13 mouse cellular contexts compared by ENCODE assay signal in genomic region chr1:162220891-162221290, GRCm38 (mm10).
DNase-seq lines count a peak whose midpoint lies in the region; ATAC-seq and TF ChIP-seq lines count a peak whose summit lies in the region.
"Had no signal": no experiment of that assay in that cellular context is flagged by ENCODE, and none has a peak within 500 bp of the region (broad histone marks: within the 10 kb centered on the region; RNA-seq: fewer than 3 reads in every experiment).

No protein-coding gene starts in this region.

- DNase-seq in heart, postnatal 4 days = no peak
- peak; percentile 37 for DNase-seq in lung, embryonic 14.5 days
- DNase-seq in lung, adult 18-20 months = no peak
- no peak for DNase-seq in urinary bladder, postnatal 10 days (ENCODE audit: low spot score)
- DNase-seq in spleen, adult 18-20 months = no peak
- DNase-seq: cerebellum, adult 9-11 months; kidney, adult 2 months; lung, postnatal 14 days had no signal

- no peaks in the 10 kb centered on the region for H3K9me3 ChIP-seq in heart, embryonic 13.5 days
- H3K9me3 ChIP-seq in lung, embryonic 14.5 days (ENCODE audit: low read depth, low read length) = no peaks in the 10 kb centered on the region
- no peaks in the 10 kb centered on the region for H3K9me3 ChIP-seq in stomach, embryonic 15.5 days

- peak overlapping the region; percentile 56 for H3K4me3 ChIP-seq in heart, embryonic 13.5 days
- H3K4me3 ChIP-seq in lung, embryonic 14.5 days (ENCODE audit: low read depth, low read length) = peak overlapping the region; percentile 60
- peak overlapping the region; percentile 71 for H3K4me3 ChIP-seq in embryonic fibroblast, embryonic 13.5 days (ENCODE audit: insufficient read depth, low read length)
- H3K4me3 ChIP-seq in stomach, embryonic 15.5 days (replicated peaks) = peak overlapping the region; percentile 32
- H3K4me3 ChIP-seq: erythroblast, embryonic 14.5 days had no signal

- no peak for ATAC-seq in heart, embryonic 13.5 days (ENCODE audit: extremely low read depth, insufficient number of reproducible peaks, low FRiP score, low TSS enrichment)
- ATAC-seq in lung, embryonic 14.5 days (ENCODE audit: insufficient read depth) = no peak
- ATAC-seq in stomach, embryonic 15.5 days (ENCODE audit: insufficient read depth, low FRiP score, low read depth) = no peak
- ATAC-seq: CD4-positive, CD25-positive, alpha-beta regulatory T cell, adult 4 months had no signal

- no peak for TF ChIP-seq CTCF in lung, embryonic 14.5 days (IDR thresholded peaks at IDR 0.05; ENCODE audit: low read depth)
- no peak for TF ChIP-seq CTCF in embryonic fibroblast, embryonic 13.5 days (IDR thresholded peaks at IDR 0.05; ENCODE audit: borderline replicate concordance, insufficient read depth, low read length)

- TF ChIP-seq POLR2A in embryonic fibroblast, embryonic 13.5 days (IDR thresholded peaks at IDR 0.05; ENCODE audit: low read depth, low read length) = peak; percentile 58; the same call in 1 of the 2 replicates

- H3K4me1 ChIP-seq in heart, embryonic 13.5 days = peaks cover 41% of the 10 kb centered on the region
- peaks cover 11% of the 10 kb centered on the region for H3K4me1 ChIP-seq in lung, embryonic 14.5 days (ENCODE audit: insufficient read depth)
- peaks cover 6% of the 10 kb centered on the region for H3K4me1 ChIP-seq in embryonic fibroblast, embryonic 13.5 days (ENCODE audit: control insufficient read depth, insufficient read depth, low read length)
- H3K4me1 ChIP-seq in stomach, embryonic 15.5 days = peaks cover 6% of the 10 kb centered on the region

- no peaks in the 10 kb centered on the region for H3K27me3 ChIP-seq in heart, embryonic 13.5 days (replicated peaks)
- no peaks in the 10 kb centered on the region for H3K27me3 ChIP-seq in lung, embryonic 14.5 days (ENCODE audit: insufficient read depth, low read length)
- no peaks in the 10 kb centered on the region for H3K27me3 ChIP-seq in stomach, embryonic 15.5 days (replicated peaks)

- peaks cover 3% of the 10 kb centered on the region; the same call in 1 of the 2 replicates for H3K36me3 ChIP-seq in heart, embryonic 13.5 days
- peaks cover 13% of the 10 kb centered on the region; the same call in 1 of the 2 replicates for H3K36me3 ChIP-seq in lung, embryonic 14.5 days (ENCODE audit: insufficient read depth)
- no peaks in the 10 kb centered on the region for H3K36me3 ChIP-seq in stomach, embryonic 15.5 days

- peak overlapping the region; percentile 96 for H3K27ac ChIP-seq in heart, embryonic 13.5 days (replicated peaks)
- peak overlapping the region; percentile 100 for H3K27ac ChIP-seq in lung, embryonic 14.5 days (ENCODE audit: low read depth)
- peak overlapping the region; percentile 100 for H3K27ac ChIP-seq in embryonic fibroblast, embryonic 13.5 days (ENCODE audit: insufficient read depth, low read length)
- H3K27ac ChIP-seq in stomach, embryonic 15.5 days = peak overlapping the region; percentile 76

- H3K9ac ChIP-seq in heart, embryonic 13.5 days = peak overlapping the region; percentile 89
- peak overlapping the region; percentile 95 for H3K9ac ChIP-seq in lung, embryonic 14.5 days
- H3K9ac ChIP-seq in stomach, embryonic 15.5 days = 0 out of 2 replicates have a peak overlapping the region, but pooled peaks have one; percentile 13

- H3K4me2 ChIP-seq in heart, embryonic 13.5 days = peak overlapping the region; percentile 58
- H3K4me2 ChIP-seq in lung, embryonic 14.5 days = peak overlapping the region; percentile 59
- peak overlapping the region; percentile 40 for H3K4me2 ChIP-seq in stomach, embryonic 15.5 days

Comparison
In these comparisons a context has a peak if more than half of its experiments do, and no peak if none do; other contexts are left out.
1. H3K9ac ChIP-seq: peak in every context shown above with its lines; median percentile 95 in lung, embryonic 14.5 days; 89 in heart, embryonic 13.5 days; 13 in stomach, embryonic 15.5 days.